Mouse (Mus musculus) heart, adult 2 months (tissue): ENCODE measurements around the gene Erp44.

Experiments
- CTCF ChIP-seq: fragments of 200-600 bp; IDR thresholded peaks from 2 replicates; pipeline ENCODE4 v1.8.1; 2022; ENCODE audit warnings: antibody characterized with exemption, mild to moderate bottlenecking, moderate library complexity
- EP300 ChIP-seq: fragments of 200-500 bp; IDR thresholded peaks from 2 replicates; pipeline ENCODE4 v1.6.1; 2011; ENCODE audit warnings: low read depth, low read length, control low read depth; ENCODE audit not compliant: insufficient read depth
- POLR2A ChIP-seq: fragments of 200-500 bp; IDR thresholded peaks from 2 replicates; pipeline ENCODE4 v1.6.1; 2011; ENCODE audit warnings: mild to moderate bottlenecking, low read depth, low read length, control low read depth; ENCODE audit not compliant: insufficient read depth

DNA sequence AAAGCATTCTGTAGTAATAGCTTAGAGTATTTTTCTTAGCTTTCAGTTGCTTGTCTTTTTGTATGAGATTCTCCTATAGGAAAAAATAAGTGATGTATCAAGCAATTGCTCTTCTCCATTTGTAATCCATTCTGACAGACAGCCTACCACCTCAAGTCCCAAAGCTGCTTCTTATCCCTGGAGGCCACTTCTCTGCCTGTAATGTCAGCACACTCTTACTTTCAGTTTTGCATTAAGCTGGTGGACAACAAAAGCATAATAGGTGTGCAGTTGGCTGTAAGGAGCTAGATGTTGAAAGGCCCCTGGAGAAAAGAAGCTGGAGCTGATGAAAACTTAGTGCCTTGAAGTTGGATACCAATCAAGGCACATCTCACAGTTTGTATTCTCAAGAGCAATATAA is 26.1 kb downstream of the Erp44 start:
- TF ChIP-seq CTCF: no peak
- TF ChIP-seq POLR2A: no peak
- no peak for TF ChIP-seq EP300
